Mouse (Mus musculus) left cerebral cortex, adult 2 months (tissue): Measurements from ENCODE around the gene Zbtb25. TPM values are rescaled to one million over a fixed set of nuclear protein-coding genes. Genes with fewer than 3 reads are reported as not detected.

Experiments
- DNase-seq, 2 experiments: peaks; one replicate each; pipeline ENCODE4 v3.0.0; 2021 to 2022; ENCODE audit warnings: low spot score in 2 of 2, mixed read lengths in 1 of 2; ENCODE audit errors: extremely low spot score in 1 of 2
- H3K27ac ChIP-seq: fragments of 200-600 bp; 2 replicates; pipeline ENCODE4 v1.8.1; 2022
- H3K4me3 ChIP-seq: fragments of 200-600 bp; 2 replicates; pipeline ENCODE4 v1.8.1; 2022
- CTCF ChIP-seq: fragments of 200-600 bp; IDR thresholded peaks from 2 replicates; pipeline ENCODE4 v1.8.1; 2022; ENCODE audit warnings: antibody characterized with exemption, mild to moderate bottlenecking, moderate library complexity
- intact Hi-C: fragments of 180-260 bp; cut with DNase I; formaldehyde crosslinking; loops from one replicate; pipeline ENCODE4 v1.15.1; 2025
- total RNA-seq, 2 experiments: library from RNA; stranded (reverse); gene quantifications; 2 replicates each; pipeline ENCODE4 v1.2.3; 2021

Zbtb25 gene
- total RNA-seq, 2 experiments from 2014 or later = 17.6 to 19.9 TPM

GRCm38 (mm10) chr12:76375506-76375905 is 6.1 kb upstream of the Zbtb25 start:
- TF ChIP-seq CTCF = no peak
- no peak overlapping the region for H3K4me3 ChIP-seq
- intact Hi-C loops = no loop called here
- no peak overlapping the region for H3K27ac ChIP-seq
- no peak for DNase-seq

GRCm38 (mm10) chr12:76374911-76375310 is 5.5 kb upstream of the Zbtb25 start:
- intact Hi-C loops = loop anchor here (5.0 kb wide), 1 partner anchor 587 kb away; the partner anchor contains the start of gene Max
- Histone ChIP-seq H3K27ac (no peak overlapping the region), H3K4me3 (no peak overlapping the region)
- TF ChIP-seq CTCF = no peak
- no peak for DNase-seq

- Histone ChIP-seq H3K27ac (no peak overlapping the region), H3K4me3 (no peak overlapping the region)
- no peak for TF ChIP-seq CTCF
- no peak for DNase-seq
- intact Hi-C loops = loop anchor here (5.0 kb wide), 1 partner anchor 588 kb away; the partner anchor contains the start of gene Max
Measured at GRCm38 (mm10) chr12:76373991-76374390, 4.6 kb upstream of the Zbtb25 start.

- no peak for DNase-seq
- no peak overlapping the region for H3K4me3 ChIP-seq
- no peak; the same call in 1 of the 2 replicates for TF ChIP-seq CTCF
- H3K27ac ChIP-seq = no peak overlapping the region
- intact Hi-C loops = loop anchor here (5.0 kb wide), 1 partner anchor 589 kb away; the partner anchor contains the start of gene Max
Measured at GRCm38 (mm10) chr12:76372881-76373818, 3.7 kb upstream of the Zbtb25 start.

GRCm38 (mm10) chr12:76372046-76372445 is 2.6 kb upstream of the Zbtb25 start:
- H3K27ac ChIP-seq = no peak overlapping the region
- peak overlapping the region; percentile 95 for H3K4me3 ChIP-seq
- no peak for TF ChIP-seq CTCF
- intact Hi-C loops = loop anchor here (5.0 kb wide), 1 partner anchor 590 kb away; the partner anchor contains the start of gene Max
- DNase-seq = no peak

- intact Hi-C loops = loop anchor here (1.0 to 5.0 kb wide), 5 partner anchors 33 to 591 kb away; partner anchors contain the start of genes Hspa2 and Max
- H3K27ac ChIP-seq = peak overlapping the region; percentile 98
- H3K4me3 ChIP-seq = peak overlapping the region; percentile 95
- peak; percentile 58 to 68 for DNase-seq
- no peak; the same call in 1 of the 2 replicates for TF ChIP-seq CTCF
Measured at GRCm38 (mm10) chr12:76370831-76371571, 1.6 kb upstream of the Zbtb25 start.

- Histone ChIP-seq H3K27ac (peak within 1 kb of the TSS; percentile 98), H3K4me3 (peak within 1 kb of the TSS; percentile 95)
- intact Hi-C loops = loop anchor here (1.0 to 5.0 kb wide), 6 partner anchors 34 to 592 kb away; partner anchors contain the start of genes Hspa2 and Max
- TF ChIP-seq CTCF = no peak; the same call in 1 of the 2 replicates
- DNase-seq = peak; percentile 80 to 84
Measured at GRCm38 (mm10) chr12:76369978-76370830, 802 bp upstream of the Zbtb25 start, which contains the start of gene Zbtb1. Gene Zbtb1, plus strand, starts transcription at chr12:76370266.

GRCm38 (mm10) chr12:76368790-76369205 is 604 bp downstream of the Zbtb25 start:
- TF ChIP-seq CTCF = no peak
- Histone ChIP-seq H3K27ac (peak overlapping the region; percentile 98), H3K4me3 (peak overlapping the region; percentile 95)
- DNase-seq = no peak
- intact Hi-C loops = loop anchor here (5.0 kb wide), 1 partner anchor 224 kb away; no protein-coding TSS in a partner anchor

GRCm38 (mm10) chr12:76368201-76368789 is 1.1 kb downstream of the Zbtb25 start:
- DNase-seq = no peak

More at GRCm38 (mm10) chr12:76368201-76368789, 1.1 kb downstream of the Zbtb25 start:
- H3K27ac ChIP-seq = peak overlapping the region; percentile 98
- intact Hi-C loops = loop anchor here (5.0 kb wide), 1 partner anchor 224 kb away; no protein-coding TSS in a partner anchor
- H3K4me3 ChIP-seq = peak overlapping the region; percentile 95
- TF ChIP-seq CTCF = no peak
